Mouse (Mus musculus) ES-Bruce4 (cell line): ENCODE results near the gene Zswim3.

Experiments used
- CTCF ChIP-seq: IDR thresholded peaks from one replicate; pipeline ENCODE4 v1.8.1; 2011; ENCODE audit warnings: low read depth, low read length
- EP300 ChIP-seq: IDR thresholded peaks from 2 replicates; pipeline ENCODE4 v1.6.1; 2011; ENCODE audit warnings: low read depth, low read length; ENCODE audit not compliant: insufficient read depth
- POLR2A ChIP-seq: IDR thresholded peaks from one replicate; pipeline ENCODE4 v1.8.1; 2011; ENCODE audit warnings: low read length; ENCODE audit not compliant: insufficient read depth

DNA sequence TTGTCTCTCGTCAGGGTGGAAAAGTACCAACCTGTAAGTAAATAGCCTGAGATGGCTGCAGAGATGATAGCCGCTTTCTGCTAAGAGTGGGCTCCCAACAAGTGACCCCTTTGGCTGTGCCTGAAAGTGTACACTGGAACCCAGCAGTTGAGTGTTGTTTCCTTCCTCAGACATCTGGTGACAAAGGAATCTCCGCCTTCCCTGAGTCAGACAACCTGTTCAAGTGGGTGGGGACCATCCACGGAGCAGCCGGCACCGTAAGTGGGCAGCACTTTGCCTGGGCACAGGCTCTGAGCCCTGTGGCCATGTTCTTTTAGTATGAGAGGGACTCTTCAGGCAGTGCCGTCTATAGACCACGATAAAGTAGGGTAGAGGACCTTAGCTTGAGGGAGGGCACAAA is 33.8 kb upstream of the Zswim3 start:
- TF ChIP-seq POLR2A, result no peak
- TF ChIP-seq CTCF, result no peak
- no peak for TF ChIP-seq EP300
